Mouse (Mus musculus): Measurements from ENCODE around the gene Prom2. TPM values are rescaled to one million over a fixed set of nuclear protein-coding genes. Genes with fewer than 3 reads are reported as not detected.

Gene Prom2
- polyA plus RNA-seq, 1 experiment: 0.28 TPM

GRCm38 (mm10) chr2:127479763-127480162 is 61.5 kb downstream of the Prom2 start:
- DNase-seq (ENCODE audit: low read depth in 1 of 2, low spot score in 2 of 2): no peak
- Histone ChIP-seq H3K36me3 (ENCODE audit: control insufficient read depth, insufficient read depth, low read length) (no peaks in the 10 kb centered on the region), H3K27ac (ENCODE audit: insufficient read depth, low read length) (no peak overlapping the region), H3K4me1 (ENCODE audit: control insufficient read depth, insufficient read depth, insufficient read length) (peaks cover 4% of the 10 kb centered on the region; the same call in 1 of the 2 replicates), H3K27me3 (ENCODE audit: control insufficient read depth, insufficient read depth, low read length) (peaks cover 6% of the 10 kb centered on the region; the same call in 1 of the 2 replicates), H3K4me3 (ENCODE audit: extremely low read depth, insufficient read depth, insufficient read length) (no peak overlapping the region)
- TF ChIP-seq CTCF (IDR thresholded peaks at IDR 0.05; ENCODE audit: extremely low read depth, insufficient read depth, insufficient read length, insufficient replicate concordance): no peak
- TF ChIP-seq POLR2A (IDR thresholded peaks at IDR 0.05; ENCODE audit: low read depth, low read length): no peak
- WGBS: 73% methylated on average over 10 of the region's 10 CpGs

GRCm38 (mm10) chr2:127479210-127479609 is 62.1 kb downstream of the Prom2 start:
- no peak for TF ChIP-seq CTCF (IDR thresholded peaks at IDR 0.05; ENCODE audit: extremely low read depth, insufficient read depth, insufficient read length, insufficient replicate concordance)
- no peak for TF ChIP-seq POLR2A (IDR thresholded peaks at IDR 0.05; ENCODE audit: low read depth, low read length)
- H3K4me1 ChIP-seq (ENCODE audit: control insufficient read depth, insufficient read depth, insufficient read length): peaks cover 4% of the 10 kb centered on the region; the same call in 1 of the 2 replicates
- no peak overlapping the region for H3K4me3 ChIP-seq (ENCODE audit: extremely low read depth, insufficient read depth, insufficient read length)
- peaks cover 6% of the 10 kb centered on the region; the same call in 1 of the 2 replicates for H3K27me3 ChIP-seq (ENCODE audit: control insufficient read depth, insufficient read depth, low read length)
- no peaks in the 10 kb centered on the region for H3K36me3 ChIP-seq (ENCODE audit: control insufficient read depth, insufficient read depth, low read length)
- DNase-seq (ENCODE audit: low read depth in 1 of 2, low spot score in 2 of 2): no peak
- WGBS: 82% methylated on average over 4 of the region's 4 CpGs
- H3K27ac ChIP-seq (ENCODE audit: insufficient read depth, low read length): no peak overlapping the region

Other genes starting within 250 kb of the Prom2 start
- gene Dusp2, start 205.3 kb downstream of the Prom2 start, polyA plus RNA-seq (2012; rRNA removed): 116 and 178 TPM in 2 replicates
- 0.08 TPM in 2 replicates for gene Astl, start 202.8 kb downstream of the Prom2 start, polyA plus RNA-seq (2012; rRNA removed)
- 1.2 and 1.3 TPM in 2 replicates for gene Adra2b, start 178.3 kb downstream of the Prom2 start, polyA plus RNA-seq (2012; rRNA removed)
- 0.32 and 0.34 TPM in 2 replicates for gene Gpat2, start 116.3 kb downstream of the Prom2 start, polyA plus RNA-seq (2012; rRNA removed)
- 7.8 and 8.3 TPM in 2 replicates for gene Fahd2a, start 96.9 kb downstream of the Prom2 start, polyA plus RNA-seq (2012; rRNA removed)
- 2.3 and 4.2 TPM in 2 replicates for gene Kcnip3, start 19.4 kb downstream of the Prom2 start, polyA plus RNA-seq (2012; rRNA removed)
- gene Zfp661, start 45.6 kb upstream of the Prom2 start, polyA plus RNA-seq (2012; rRNA removed): 1.4 and 1.8 TPM in 2 replicates
- gene Mrps5, start 45.8 kb upstream of the Prom2 start, polyA plus RNA-seq (2012; rRNA removed): 23.3 and 34.5 TPM in 2 replicates
- 1.3 and 1.6 TPM in 2 replicates for gene Mal, start 115.2 kb upstream of the Prom2 start, polyA plus RNA-seq (2012; rRNA removed)
- 0.30 and 0.41 TPM in 2 replicates for gene Mall, start 188.5 kb upstream of the Prom2 start, polyA plus RNA-seq (2012; rRNA removed)
- gene Nphp1, start 247.4 kb upstream of the Prom2 start, polyA plus RNA-seq (2012; rRNA removed): 0.86 and 1.1 TPM in 2 replicates

Data from spleen, adult 2 months (tissue).